Comparison of ENCODE assay signal across 12 mouse cellular contexts in the genomic region with DNA sequence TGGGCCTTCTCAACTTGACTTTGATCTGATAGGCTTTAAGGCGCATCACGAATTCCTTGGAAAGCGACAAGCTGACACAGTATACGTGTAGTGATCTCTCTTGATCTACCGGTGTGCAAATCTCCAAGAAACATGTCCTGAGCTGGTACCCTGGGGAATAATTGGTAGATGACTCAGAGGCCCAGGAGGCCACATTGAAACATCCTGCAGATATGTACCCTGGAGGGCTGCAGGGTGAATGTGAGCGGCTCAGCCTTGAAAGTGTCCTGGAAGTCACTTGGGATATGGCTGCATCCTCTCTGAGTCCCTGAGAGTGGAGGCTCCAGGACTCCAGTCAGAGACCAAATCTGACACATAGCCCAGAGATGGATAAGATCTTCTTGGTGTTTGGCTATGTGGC.
"Had no signal": no experiment of that assay in that cellular context is flagged by ENCODE, and none has a peak within 500 bp of the region (broad histone marks: within the 10 kb centered on the region; RNA-seq: fewer than 3 reads in every experiment).

No protein-coding gene starts in this region.

- DNase-seq: lung, adult 2 months; lung, postnatal 14 days; lung, postnatal 36 days; midbrain, embryonic 14.5 days; retina, postnatal 1 day; right cerebral cortex, adult 18-20 months; right cerebral cortex, postnatal 25 days; right cerebral cortex, postnatal 4 days; spleen, adult 18-20 months; thymus, adult 18-20 months; thymus, postnatal 14 days; thymus, postnatal 36 days had no signal
